Mouse (Mus musculus) liver, embryonic 14.5 days (tissue): ENCODE results near the gene Apom.

Experiments used
- CTCF ChIP-seq: IDR thresholded peaks from 2 replicates; pipeline ENCODE4 v1.5.1; 2016; ENCODE audit warnings: antibody characterized with exemption, low read depth, control low read depth
- EP300 ChIP-seq: IDR thresholded peaks from 2 replicates; pipeline ENCODE4 v1.6.1; 2016; ENCODE audit warnings: antibody characterized with exemption, low read depth

- TF ChIP-seq EP300: no peak
- no peak for TF ChIP-seq CTCF
Measured at GRCm38 (mm10) chr17:35174201-35174977, 42.5 kb upstream of the Apom start.
